Mouse (Mus musculus) spleen, adult 2 months (tissue): ENCODE results near the gene Lekr1. TPM values are rescaled to one million over a fixed set of nuclear protein-coding genes. Genes with fewer than 3 reads are reported as not detected.

Experiments
- DNase-seq, 2 experiments: peaks; one replicate each; pipeline versions ENCODE4 v3.0.0 to v3.0.0-alpha.2; 2012 to 2021; ENCODE audit warnings: low spot score in 2 of 2, low read depth in 1 of 2
- H3K27ac ChIP-seq: fragments of 200-500 bp; 2 replicates; pipeline ENCODE4 v1.5.1; 2012; ENCODE audit warnings: low read length, inconsistent platforms; ENCODE audit not compliant: insufficient read depth
- H3K27me3 ChIP-seq: fragments of 200-500 bp; 2 replicates; pipeline ENCODE4 v1.6.1; 2012; ENCODE audit warnings: mild to moderate bottlenecking, moderate library complexity, low read length, inconsistent platforms; ENCODE audit not compliant: control insufficient read depth, insufficient read depth
- H3K36me3 ChIP-seq: fragments of 200-500 bp; 2 replicates; pipeline ENCODE4 v1.6.1; 2012; ENCODE audit warnings: mild to moderate bottlenecking, low read length, inconsistent platforms; ENCODE audit not compliant: control insufficient read depth, insufficient read depth
- H3K4me1 ChIP-seq: fragments of 200-500 bp; 2 replicates; pipeline ENCODE4 v1.6.1; 2011; ENCODE audit warnings: inconsistent platforms; ENCODE audit not compliant: control insufficient read depth, insufficient read depth, insufficient read length
- H3K4me3 ChIP-seq: fragments of 200-500 bp; 2 replicates; pipeline ENCODE4 v1.5.1; 2011; ENCODE audit warnings: mild to moderate bottlenecking, inconsistent platforms; ENCODE audit not compliant: insufficient read depth, insufficient read length; ENCODE audit errors: extremely low read depth
- CTCF ChIP-seq: fragments of 200-500 bp; IDR thresholded peaks from 2 replicates; pipeline ENCODE4 v1.5.1; 2011; ENCODE audit warnings: mild to moderate bottlenecking, inconsistent platforms; ENCODE audit not compliant: insufficient read depth, insufficient read length, insufficient replicate concordance; ENCODE audit errors: extremely low read depth
- POLR2A ChIP-seq: fragments of 200-500 bp; IDR thresholded peaks from 2 replicates; pipeline ENCODE4 v1.6.1; 2011; ENCODE audit warnings: low read depth, low read length, inconsistent platforms
- WGBS: fragments of 180-500 bp; shearing (Covaris S2); methylation state at CpG from one replicate; pipeline ENCODE4 v1.1.7; 2018; 5-methylcytosine and 5-hydroxymethylcytosine counted together
- polyA plus RNA-seq: library from polyadenylated mRNA; depleted of rRNA; stranded (reverse); fragments of >200 nt; gene quantifications from 2 replicates; pipeline ENCODE4 v1.2.3, GENCODE M21; 2012

Gene Lekr1
- polyA plus RNA-seq, 1 experiment: 0.20 TPM

DNA sequence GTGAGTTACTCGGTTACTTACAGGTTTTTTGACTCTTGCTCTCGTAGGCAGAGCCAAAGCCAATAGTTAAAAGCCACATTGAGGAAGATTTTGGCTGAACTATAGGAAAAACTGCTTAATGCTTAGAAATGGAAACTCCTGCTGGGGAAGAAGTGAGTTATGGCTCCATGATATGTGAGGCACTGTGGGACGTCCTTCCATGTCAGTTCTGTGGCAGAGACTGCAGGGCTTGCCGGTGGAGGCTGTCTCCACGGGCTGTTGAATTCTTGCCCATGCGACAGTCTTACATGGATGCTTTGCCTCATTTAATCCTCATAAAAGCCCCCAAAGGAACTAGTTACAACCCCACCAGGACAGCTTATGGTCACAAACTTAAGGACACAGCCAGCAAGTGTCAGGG is 148.9 kb downstream of the Lekr1 start:
- H3K27ac ChIP-seq: no peak overlapping the region
- TF ChIP-seq CTCF (no peak), POLR2A (no peak)

DNA sequence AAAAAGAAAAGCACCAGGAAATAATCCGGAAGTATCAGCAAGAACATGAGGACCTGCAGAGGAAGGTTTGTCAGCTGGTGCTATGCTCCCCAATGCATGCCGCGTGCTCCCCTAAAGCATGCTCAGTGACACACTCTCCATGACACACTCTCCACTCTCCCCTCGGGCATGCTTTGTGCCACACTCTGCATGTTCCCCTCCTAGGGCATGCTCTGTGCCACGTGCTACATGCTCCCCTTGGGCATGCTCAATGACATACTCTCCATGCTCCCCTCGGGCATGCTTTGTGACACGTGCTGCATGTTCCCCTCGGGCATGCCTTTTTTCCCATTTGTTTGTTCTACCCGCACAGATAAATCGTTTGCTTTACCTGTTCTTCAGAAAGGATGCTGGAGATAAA is 150.0 kb downstream of the Lekr1 start:
- 92% methylated on average over 10 of the region's 10 CpGs for WGBS
- Histone ChIP-seq H3K4me3 (no peak overlapping the region), H3K4me1 (peaks cover 2% of the 10 kb centered on the region; the same call in 1 of the 2 replicates), H3K36me3 (no peaks in the 10 kb centered on the region), H3K27ac (no peak overlapping the region), H3K27me3 (no peaks in the 10 kb centered on the region)
- DNase-seq: no peak
- TF ChIP-seq POLR2A (no peak), CTCF (no peak)

More for the DNA sequence above, 148.9 kb downstream of the Lekr1 start:
- WGBS: 89% methylated on average over 6 of the region's 6 CpGs
- H3K4me1 ChIP-seq: peaks cover under 1% of the 10 kb centered on the region; the same call in 1 of the 2 replicates
- no peak for DNase-seq
- no peaks in the 10 kb centered on the region for H3K27me3 ChIP-seq
- H3K4me3 ChIP-seq: no peak overlapping the region
- H3K36me3 ChIP-seq: no peaks in the 10 kb centered on the region

GRCm38 (mm10) chr3:65818597-65818996 is 152.6 kb downstream of the Lekr1 start:
- 45% methylated on average over 4 of the region's 4 CpGs for WGBS
- H3K36me3 ChIP-seq: no peaks in the 10 kb centered on the region
- no peak overlapping the region for H3K27ac ChIP-seq

GRCm38 (mm10) chr3:65819841-65820240 is 153.8 kb downstream of the Lekr1 start:
- Histone ChIP-seq H3K4me3 (no peak overlapping the region), H3K27ac (no peak overlapping the region), H3K36me3 (no peaks in the 10 kb centered on the region), H3K4me1 (peaks cover 2% of the 10 kb centered on the region; the same call in 1 of the 2 replicates), H3K27me3 (no peaks in the 10 kb centered on the region)
- WGBS: 19% methylated on average over 6 of the region's 6 CpGs
- DNase-seq: no peak
- TF ChIP-seq POLR2A (no peak), CTCF (no peak)

More at GRCm38 (mm10) chr3:65818597-65818996, 152.6 kb downstream of the Lekr1 start:
- TF ChIP-seq POLR2A (no peak), CTCF (no peak)
- Histone ChIP-seq H3K4me1 (peaks cover 2% of the 10 kb centered on the region; the same call in 1 of the 2 replicates), H3K4me3 (no peak overlapping the region), H3K27me3 (no peaks in the 10 kb centered on the region)
- no peak for DNase-seq

GRCm38 (mm10) chr3:65824886-65825285 is 158.9 kb downstream of the Lekr1 start:
- DNase-seq: no peak
- Histone ChIP-seq H3K36me3 (no peaks in the 10 kb centered on the region), H3K27me3 (no peaks in the 10 kb centered on the region), H3K4me3 (no peak overlapping the region), H3K27ac (no peak overlapping the region), H3K4me1 (peaks cover 2% of the 10 kb centered on the region; the same call in 1 of the 2 replicates)
- 75% methylated on average over 3 of the region's 3 CpGs for WGBS
- TF ChIP-seq CTCF (no peak), POLR2A (no peak)

GRCm38 (mm10) chr3:65826716-65827115 is 160.7 kb downstream of the Lekr1 start:
- WGBS: 91% methylated on average over 6 of the region's 6 CpGs
- Histone ChIP-seq H3K27me3 (no peaks in the 10 kb centered on the region), H3K36me3 (no peaks in the 10 kb centered on the region), H3K27ac (no peak overlapping the region), H3K4me1 (no peaks in the 10 kb centered on the region), H3K4me3 (no peak overlapping the region)
- TF ChIP-seq POLR2A (no peak), CTCF (no peak)
- DNase-seq: no peak

DNA sequence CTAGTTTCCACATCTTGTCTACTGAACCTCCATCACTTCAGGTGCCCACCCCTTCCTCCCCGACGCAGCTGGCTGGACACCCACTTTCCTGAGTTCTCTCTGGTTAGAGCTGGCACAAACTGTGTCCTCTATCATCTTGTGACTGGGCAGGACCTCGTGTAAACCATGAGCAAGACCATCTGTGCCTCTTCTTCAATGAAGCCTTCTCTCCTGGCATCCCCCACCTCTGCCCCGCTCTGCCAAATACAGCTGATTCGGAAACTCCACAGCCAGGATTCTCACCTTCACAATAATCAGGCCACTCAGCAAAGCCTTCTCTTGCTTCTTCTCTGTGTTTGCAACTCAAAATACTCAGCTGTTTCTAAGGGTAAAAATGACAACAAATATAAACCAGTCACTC is 161.4 kb downstream of the Lekr1 start:
- no peak for DNase-seq
- WGBS: 86% methylated on average over 5 of the region's 5 CpGs
- TF ChIP-seq POLR2A (no peak), CTCF (no peak)
- Histone ChIP-seq H3K27me3 (no peaks in the 10 kb centered on the region), H3K27ac (no peak overlapping the region), H3K4me3 (no peak overlapping the region), H3K36me3 (no peaks in the 10 kb centered on the region), H3K4me1 (no peaks in the 10 kb centered on the region)
